Mouse (Mus musculus) adrenal gland, postnatal 10 days (tissue): ENCODE data around the gene Rhno1. TPM values are rescaled to one million over a fixed set of nuclear protein-coding genes. Genes with fewer than 3 reads are reported as not detected.

Experiments used
- DNase-seq: peaks from one replicate; pipeline ENCODE4 v3.0.0; 2021; ENCODE audit warnings: mixed read lengths
- total RNA-seq, 2 experiments: library from RNA; stranded (reverse); gene quantifications; 2 replicates each; pipeline ENCODE4 v1.2.3; 2021

The Rhno1 gene
- total RNA-seq, 2 experiments from 2014 or later: 21.7 to 30.1 TPM

GRCm38 (mm10) chr6:128363007-128363825, 505 bp upstream of the Rhno1 start:
- DNase-seq: no peak

- no peak for DNase-seq
Measured at GRCm38 (mm10) chr6:128361901-128362300, 810 bp downstream of the Rhno1 start.

- DNase-seq: peak; percentile 80
Measured at GRCm38 (mm10) chr6:128358999-128359398, 3.7 kb downstream of the Rhno1 start.

GRCm38 (mm10) chr6:128355726-128356416, 6.8 kb downstream of the Rhno1 start, which contains the start of gene Tulp3:
Gene Tulp3, minus strand, starts transcription at chr6:128355851.
- DNase-seq: peak; percentile 98

- DNase-seq: peak; percentile 79
Measured at GRCm38 (mm10) chr6:128355201-128355681, 7.5 kb downstream of the Rhno1 start.

GRCm38 (mm10) chr6:128354140-128354539, 8.6 kb downstream of the Rhno1 start:
- DNase-seq: no peak

GRCm38 (mm10) chr6:128349711-128350110, 13.0 kb downstream of the Rhno1 start:
- DNase-seq: no peak

- DNase-seq: no peak
Measured at GRCm38 (mm10) chr6:128346782-128347181, 15.9 kb downstream of the Rhno1 start.

GRCm38 (mm10) chr6:128345623-128346022, 17.1 kb downstream of the Rhno1 start:
- DNase-seq: no peak

GRCm38 (mm10) chr6:128341956-128342723, 20.6 kb downstream of the Rhno1 start:
- DNase-seq: no peak

GRCm38 (mm10) chr6:128338876-128339275, 23.8 kb downstream of the Rhno1 start:
- no peak for DNase-seq

- DNase-seq: no peak
Measured at GRCm38 (mm10) chr6:128337467-128337866, 25.2 kb downstream of the Rhno1 start.

GRCm38 (mm10) chr6:128334397-128335124, 28.1 kb downstream of the Rhno1 start:
- DNase-seq: peak; percentile 85

GRCm38 (mm10) chr6:128318317-128318716, 44.4 kb downstream of the Rhno1 start:
- DNase-seq: peak; percentile 68

GRCm38 (mm10) chr6:128315597-128315996, 47.1 kb downstream of the Rhno1 start:
- no peak for DNase-seq

- DNase-seq: no peak
Measured at GRCm38 (mm10) chr6:128314796-128315195, 47.9 kb downstream of the Rhno1 start.

- DNase-seq: peak; percentile 69
Measured at GRCm38 (mm10) chr6:128308311-128308710, 54.4 kb downstream of the Rhno1 start.
